Mouse (Mus musculus) embryonic facial prominence, embryonic 14.5 days (tissue): Measurements from ENCODE around the gene Synpr. TPM values are rescaled to one million over a fixed set of nuclear protein-coding genes. Genes with fewer than 3 reads are reported as not detected.

Experiments
- ATAC-seq: fragments of 200-750 bp; cut with Nextera tagmentation; 2 replicates; pipeline ENCODE4 v1.8.0; 2017; ENCODE audit warnings: low read depth, moderate number of reproducible peaks, moderate TSS enrichment
- DNase-seq: peaks from one replicate; pipeline ENCODE4 v3.0.0-alpha.2; 2015; ENCODE audit warnings: low spot score
- H3K27ac ChIP-seq: fragments of 300-500 bp; sonication (generic); replicated peaks from 2 replicates; pipeline ENCODE4 v1.5.1; 2014; ENCODE audit warnings: low read depth, mild to moderate bottlenecking, low read length, moderate library complexity
- H3K27me3 ChIP-seq: fragments of 300-500 bp; sonication (generic); replicated peaks from 2 replicates; pipeline ENCODE4 v1.6.1; 2014; ENCODE audit warnings: low read length; ENCODE audit not compliant: control insufficient read depth, insufficient read depth
- H3K36me3 ChIP-seq: fragments of 300-500 bp; sonication (generic); 2 replicates; pipeline ENCODE4 v1.6.1; 2014; ENCODE audit warnings: low read length, mixed read lengths; ENCODE audit not compliant: control insufficient read depth, insufficient read depth
- H3K4me1 ChIP-seq: fragments of 300-500 bp; sonication (generic); 2 replicates; pipeline ENCODE4 v1.6.1; 2014; ENCODE audit warnings: antibody characterized with exemption, low read length; ENCODE audit not compliant: control insufficient read depth, insufficient read depth
- H3K4me2 ChIP-seq: fragments of 300-500 bp; sonication (generic); 2 replicates; pipeline ENCODE4 v1.6.1; 2014; ENCODE audit warnings: low read depth, mild to moderate bottlenecking, low read length, moderate library complexity, mixed read lengths
- H3K4me3 ChIP-seq: fragments of 300-500 bp; sonication (generic); 2 replicates; pipeline ENCODE4 v1.5.1; 2014; ENCODE audit warnings: low read depth, mild to moderate bottlenecking, low read length
- H3K9ac ChIP-seq: fragments of 300-500 bp; sonication (generic); 2 replicates; pipeline ENCODE4 v1.6.1; 2014; ENCODE audit warnings: low read depth, mild to moderate bottlenecking, low read length, moderate library complexity, mixed read lengths
- H3K9me3 ChIP-seq: fragments of 300-500 bp; sonication (generic); 2 replicates; pipeline ENCODE4 v1.6.1; 2016; ENCODE audit warnings: low read length; ENCODE audit not compliant: control insufficient read depth
- WGBS: fragments of 180-500 bp; shearing (Covaris S2); extraction: QIAGEN DNeasy Blood & Tissue Kit; methylation state at CpG from one replicate; pipeline ENCODE4 v1.1.7; 2014; 5-methylcytosine and 5-hydroxymethylcytosine counted together
- polyA plus RNA-seq: library from polyadenylated mRNA; unstranded; fragments of >200 nt; fragmentation: Nextera tagmentation; extraction: Ambion mirVana; gene quantifications from 2 replicates; pipeline ENCODE4 v1.2.1, GENCODE M21; 2014

The Synpr gene
- polyA plus RNA-seq, 1 experiment from 2014 or later: 5.8 TPM

DNA sequence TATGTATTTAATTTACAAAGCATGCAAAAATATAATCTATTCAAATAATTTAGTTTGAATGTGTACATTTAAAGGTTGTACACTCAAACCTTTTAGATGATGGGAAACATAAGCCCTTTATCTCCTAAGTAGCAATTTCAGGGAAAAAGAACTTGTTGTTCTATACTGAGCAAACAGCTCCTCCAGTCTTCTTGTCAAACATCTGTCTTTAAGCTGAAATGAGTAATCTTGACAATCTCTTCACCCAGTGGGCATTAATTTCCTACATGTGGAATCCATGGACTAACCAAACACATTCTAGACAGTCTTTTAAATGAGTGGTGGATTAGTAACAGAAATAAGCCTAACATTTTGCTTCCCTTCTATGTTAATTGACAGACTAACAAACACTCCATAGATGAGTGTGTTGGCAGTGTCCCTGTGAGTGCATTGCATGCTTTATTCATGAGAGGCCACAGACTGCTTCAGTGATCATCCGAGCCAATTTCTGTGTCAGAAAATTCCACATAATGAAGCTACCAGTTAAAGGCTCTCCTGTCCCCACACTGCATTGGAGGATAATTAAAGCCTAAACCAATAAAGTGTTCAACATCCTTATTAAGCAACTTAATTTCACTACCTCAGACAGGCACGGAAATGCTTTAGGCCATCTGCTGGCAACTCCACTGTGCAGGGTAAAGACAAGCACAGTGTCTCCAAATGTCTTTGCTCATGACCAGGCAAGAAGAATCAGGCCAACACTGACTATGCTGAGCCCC is 367.1 kb downstream of the Synpr start:
- ATAC-seq (peak; percentile 53), DNase-seq (peak; percentile 21)
- H3K4me3 ChIP-seq: no peak overlapping the region
- no peaks in the 10 kb centered on the region for H3K9me3 ChIP-seq
- H3K27ac ChIP-seq: no peak overlapping the region
- H3K4me1 ChIP-seq: peaks cover 4% of the 10 kb centered on the region; the same call in 1 of the 2 replicates
- H3K27me3 ChIP-seq: no peaks in the 10 kb centered on the region
- H3K9ac ChIP-seq: no peak overlapping the region
- 41% methylated on average over 2 of the region's 2 CpGs for WGBS
- no peaks in the 10 kb centered on the region for H3K36me3 ChIP-seq
- no peak overlapping the region for H3K4me2 ChIP-seq
